Mouse (Mus musculus) brain, embryonic 14.5 days (tissue): ENCODE results near the gene Tnfsf12.

Experiments used
- CTCF ChIP-seq: fragments of 200-500 bp; IDR thresholded peaks from 2 replicates; pipeline ENCODE4 v1.5.1; 2012; ENCODE audit warnings: inconsistent platforms, mild to moderate bottlenecking, moderate library complexity, borderline replicate concordance; ENCODE audit not compliant: insufficient read depth, insufficient read length; ENCODE audit errors: extremely low read depth
- POLR2A ChIP-seq: fragments of 200-500 bp; IDR thresholded peaks from 2 replicates; pipeline ENCODE4 v1.6.1; 2012; ENCODE audit warnings: mild to moderate bottlenecking, inconsistent platforms, borderline replicate concordance; ENCODE audit not compliant: poor library complexity, insufficient read depth, insufficient read length, severe bottlenecking; ENCODE audit errors: extremely low read depth

DNA sequence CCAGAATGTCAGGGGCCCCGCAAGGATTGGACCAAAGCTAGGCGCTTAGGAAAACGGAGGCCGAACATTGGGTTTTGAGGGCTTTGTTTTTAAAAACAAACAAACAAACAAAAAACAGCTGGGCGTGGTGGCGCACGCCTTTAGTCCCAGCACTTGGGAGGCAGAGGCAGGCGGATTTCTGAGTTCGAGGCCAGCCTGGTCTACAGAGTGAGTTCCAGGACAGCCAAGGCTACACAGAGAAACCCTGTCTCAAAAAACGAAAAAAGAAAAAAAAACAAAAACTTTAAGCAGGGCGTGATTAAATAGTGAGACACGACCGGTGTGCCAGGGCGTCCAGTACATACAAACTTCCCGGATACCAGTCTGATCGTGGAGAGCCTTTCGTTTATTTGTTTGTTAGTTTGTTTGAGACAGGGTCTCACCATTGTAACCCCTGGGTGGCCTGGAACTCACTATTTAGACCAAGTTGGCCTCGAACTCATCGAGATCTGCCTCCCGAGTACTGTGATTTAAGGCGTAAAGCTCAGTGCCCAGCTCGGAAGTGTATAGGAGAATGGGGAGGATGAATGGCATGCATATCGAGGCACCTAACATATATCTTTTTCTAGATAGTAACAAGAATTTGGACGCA, 13.3 kb downstream of the Tnfsf12 start:
- TF ChIP-seq CTCF (no peak), POLR2A (no peak)
